Mouse (Mus musculus) thymus, postnatal 0 days (tissue): ENCODE data around the gene Mcm8. TPM values are rescaled to one million over a fixed set of nuclear protein-coding genes. Genes with fewer than 3 reads are reported as not detected.

Source experiments
- DNase-seq: peaks from one replicate; pipeline ENCODE4 v3.0.0-alpha.2; 2015; ENCODE audit warnings: low spot score
- polyA plus RNA-seq: library from polyadenylated mRNA; unstranded; fragments of >200 nt; fragmentation: Nextera tagmentation; extraction: Ambion mirVana; gene quantifications from 2 replicates; pipeline ENCODE4 v1.2.1, GENCODE M21; 2015

Mcm8 gene
- 9.6 and 10.1 TPM in 2 replicates for polyA plus RNA-seq

DNA sequence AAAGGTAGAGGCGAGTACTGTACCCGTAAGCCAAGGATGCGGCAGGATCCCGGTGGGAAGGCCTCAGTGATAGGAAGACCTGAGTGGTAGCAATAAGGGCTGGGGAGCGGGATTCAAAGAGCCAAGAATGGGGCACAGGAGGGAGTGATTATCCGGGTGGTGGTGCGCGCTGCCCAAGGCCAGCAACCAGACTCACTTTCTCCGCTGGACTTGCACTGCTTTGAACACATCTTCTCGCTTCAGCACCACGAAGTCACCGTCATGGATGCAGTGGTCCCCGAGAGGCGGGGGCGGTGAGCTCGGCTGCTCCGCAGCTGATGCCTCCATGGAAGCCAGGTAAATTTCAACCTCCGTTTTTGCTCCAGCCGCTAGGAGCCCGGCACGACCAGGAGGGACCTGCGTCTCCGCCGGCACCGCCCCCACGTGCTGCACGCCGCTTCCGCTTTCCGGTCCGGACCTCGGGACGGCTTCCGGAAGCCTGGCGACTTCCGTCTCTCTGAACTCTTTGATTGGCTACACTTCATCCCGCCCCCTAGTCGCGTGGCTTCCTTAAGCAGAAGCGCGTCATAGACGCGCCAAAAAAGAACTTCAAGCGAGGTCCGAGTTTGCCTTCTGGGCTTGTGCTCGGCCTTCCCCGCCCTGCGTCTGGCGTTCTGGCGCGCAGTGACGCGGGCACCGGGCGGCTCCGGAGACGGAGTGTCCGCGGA is at the start of gene Mcm8, which contains the start of gene Trmt6:
Gene Mcm8, plus strand, starts transcription at position 534 of the 707 bp plus-strand sequence.
Gene Trmt6, minus strand, starts transcription at position 448 of the 707 bp plus-strand sequence.
- DNase-seq, result peak; percentile 96

DNA sequence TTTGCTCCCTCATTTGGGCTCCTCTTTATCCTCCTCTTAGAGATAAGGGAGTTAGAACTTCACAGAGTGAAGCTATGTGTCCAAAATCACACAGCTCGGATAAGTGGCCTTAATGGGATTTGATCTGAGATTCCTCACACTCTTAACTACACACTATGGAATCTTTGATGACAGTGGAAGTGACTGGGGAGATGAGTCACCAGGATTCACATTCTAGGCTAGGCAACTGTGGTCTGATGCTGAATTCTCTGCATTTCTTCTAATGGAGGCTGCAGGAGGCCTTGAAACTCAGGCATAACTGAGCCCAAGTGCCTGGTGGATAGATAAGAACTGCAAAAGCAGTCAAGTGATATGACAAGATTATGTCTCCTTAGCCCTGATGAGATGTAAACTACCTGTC is 45.1 kb upstream of the Mcm8 start:
- DNase-seq, result no peak

DNA sequence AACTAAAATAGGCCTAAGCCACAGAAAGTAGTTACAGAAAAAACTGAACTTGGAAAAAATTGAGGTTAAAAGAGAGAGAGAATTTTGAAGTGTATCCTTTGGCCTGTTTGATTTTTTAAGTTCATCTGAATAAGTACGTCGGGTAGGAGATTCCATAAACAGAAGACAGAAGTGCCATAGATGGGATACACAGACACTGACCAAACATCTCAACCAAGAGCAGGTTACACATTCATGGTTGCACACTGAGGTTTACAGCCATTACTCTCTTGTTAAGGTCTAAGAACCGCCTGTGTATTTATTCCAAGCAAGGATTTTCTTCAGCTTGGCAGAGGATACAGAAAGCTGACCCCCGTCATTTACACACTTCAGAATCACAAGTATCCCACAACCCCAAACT is 35.0 kb upstream of the Mcm8 start, which contains the start of gene Chgb:
Gene Chgb, plus strand, starts transcription at position 301 of the 400 bp plus-strand sequence.
- DNase-seq, result no peak

DNA sequence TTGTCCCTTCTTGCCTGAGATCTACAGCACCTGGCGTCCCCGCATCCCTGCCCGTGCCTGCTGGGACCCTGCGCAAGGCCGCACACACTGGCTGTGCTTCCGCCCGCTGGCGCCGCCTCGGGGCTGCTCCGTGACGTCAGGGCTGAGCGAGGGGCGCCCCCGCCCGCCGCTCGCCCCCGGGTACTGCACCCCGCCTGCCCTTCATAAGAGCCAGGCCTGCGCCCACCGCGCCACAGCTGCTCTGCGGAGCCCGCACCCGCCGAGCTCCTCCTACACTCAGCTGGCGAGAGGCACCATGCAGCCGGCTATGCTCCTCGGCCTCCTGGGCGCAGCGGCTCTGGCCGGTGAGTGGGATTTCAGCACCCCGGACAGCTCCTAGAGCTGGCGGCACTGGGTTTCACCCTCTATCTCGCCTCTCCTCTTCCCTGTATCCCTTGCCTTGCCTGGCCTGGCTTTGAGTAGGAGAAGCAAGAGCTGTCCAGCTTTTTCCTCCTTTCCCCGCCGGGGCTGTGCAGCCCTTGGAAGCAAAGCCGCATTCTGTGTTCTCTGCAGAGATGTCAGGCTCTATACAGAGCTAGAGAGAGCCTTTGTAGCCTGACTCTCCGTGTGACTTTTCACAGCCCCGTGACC is 34.4 kb upstream of the Mcm8 start:
- peak; percentile 81 for DNase-seq

DNA sequence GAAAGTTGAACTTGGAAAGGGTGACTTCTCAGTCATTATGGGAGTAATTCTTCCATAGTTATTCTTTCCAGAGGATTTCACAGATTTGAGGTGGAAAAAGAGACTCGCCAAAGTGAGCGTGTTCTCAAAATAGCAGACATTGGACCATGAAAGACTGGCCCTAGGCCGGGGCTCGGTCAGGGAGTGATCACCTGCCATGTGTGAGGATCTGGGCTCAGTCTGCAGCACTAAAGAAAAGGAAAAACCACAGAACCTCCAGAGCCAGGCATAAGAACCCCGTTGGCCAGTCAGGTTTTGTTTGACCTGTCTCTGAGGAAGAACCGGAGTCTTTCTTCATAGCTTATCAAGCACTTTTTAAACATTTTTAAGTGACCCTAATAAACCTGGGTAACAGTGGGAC is 31.9 kb upstream of the Mcm8 start:
- no peak for DNase-seq

DNA sequence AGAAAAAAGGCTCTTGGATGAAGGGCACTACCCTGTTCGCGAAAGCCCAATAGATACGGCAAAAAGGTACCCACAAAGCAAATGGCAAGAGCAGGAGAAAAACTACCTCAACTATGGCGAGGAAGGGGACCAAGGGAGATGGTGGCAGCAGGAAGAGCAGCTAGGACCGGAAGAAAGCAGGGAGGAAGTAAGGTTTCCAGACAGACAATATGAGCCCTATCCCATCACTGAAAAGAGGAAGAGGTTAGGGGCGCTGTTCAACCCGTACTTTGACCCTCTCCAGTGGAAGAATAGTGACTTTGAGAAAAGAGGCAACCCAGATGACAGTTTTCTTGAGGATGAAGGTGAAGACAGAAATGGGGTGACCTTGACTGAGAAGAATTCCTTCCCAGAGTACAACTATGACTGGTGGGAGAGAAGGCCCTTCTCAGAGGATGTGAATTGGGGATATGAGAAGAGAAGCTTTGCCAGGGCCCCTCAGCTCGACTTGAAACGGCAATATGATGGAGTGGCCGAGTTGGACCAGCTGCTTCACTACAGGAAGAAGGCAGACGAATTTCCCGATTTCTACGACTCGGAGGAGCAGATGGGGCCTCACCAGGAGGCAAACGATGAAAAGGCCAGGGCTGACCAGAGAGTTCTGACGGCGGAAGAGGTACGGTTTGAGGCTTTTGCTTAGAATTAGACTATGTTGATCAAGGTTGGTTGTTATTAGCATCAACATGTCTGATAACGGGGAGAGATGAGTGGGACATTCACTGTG is 22.3 kb upstream of the Mcm8 start:
- DNase-seq, result no peak

DNA sequence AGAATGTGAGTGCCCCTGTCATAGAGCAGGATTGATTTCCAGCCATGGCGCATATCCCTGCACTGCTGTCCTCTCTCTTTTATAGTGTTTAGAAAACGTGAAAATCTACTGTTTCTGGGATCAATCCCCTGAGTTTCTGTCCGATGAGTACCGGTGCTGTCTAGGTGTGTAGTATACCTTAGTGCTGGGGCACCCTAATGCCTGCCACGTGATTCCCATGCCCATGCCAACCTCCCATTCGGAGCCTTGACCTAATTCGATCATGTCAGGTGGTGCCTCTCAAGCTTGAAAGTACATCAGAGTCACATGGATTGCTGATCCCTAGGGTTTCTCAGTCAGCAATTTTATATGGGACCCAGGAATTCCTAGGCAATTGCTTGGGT is 21.7 kb upstream of the Mcm8 start:
- DNase-seq, result no peak

DNA sequence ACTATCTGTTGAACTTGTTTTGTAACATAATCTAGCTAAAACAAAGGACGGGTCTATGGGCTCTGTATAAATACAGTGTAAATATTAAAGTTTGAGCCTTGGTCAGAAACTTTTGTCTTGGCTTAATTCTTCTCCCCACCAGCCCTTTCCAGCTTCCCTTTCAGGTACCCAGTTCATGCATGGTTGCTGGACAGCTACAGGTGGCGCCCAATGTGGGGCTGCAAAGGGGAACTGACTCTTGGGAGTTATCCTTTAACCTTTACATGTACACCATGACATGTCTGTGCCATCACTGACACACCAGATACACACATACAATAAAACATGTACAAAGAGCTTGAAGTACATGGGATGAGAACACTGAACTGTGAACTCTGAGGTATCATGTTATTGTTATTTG is 13.0 kb upstream of the Mcm8 start:
- DNase-seq, result no peak

DNA sequence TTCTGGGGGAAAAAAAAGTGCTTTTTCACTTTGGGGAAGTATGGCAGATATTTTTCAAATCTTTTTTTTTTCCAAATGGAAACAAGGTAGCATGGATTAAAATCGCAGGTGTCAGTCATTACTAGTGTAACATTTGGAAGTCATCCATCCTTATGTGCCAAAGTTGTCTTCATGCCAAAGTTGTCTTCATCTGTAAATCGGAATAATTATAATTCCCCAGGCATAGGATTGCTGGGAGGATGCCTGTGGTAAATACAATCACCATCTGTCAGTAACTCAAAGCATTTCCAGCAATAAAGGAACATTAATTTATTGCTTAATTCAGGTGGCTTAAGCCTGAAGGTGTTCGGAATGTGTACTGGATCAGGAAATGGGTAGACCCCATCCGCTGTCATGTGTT is 25.1 kb downstream of the Mcm8 start:
- no peak for DNase-seq

DNA sequence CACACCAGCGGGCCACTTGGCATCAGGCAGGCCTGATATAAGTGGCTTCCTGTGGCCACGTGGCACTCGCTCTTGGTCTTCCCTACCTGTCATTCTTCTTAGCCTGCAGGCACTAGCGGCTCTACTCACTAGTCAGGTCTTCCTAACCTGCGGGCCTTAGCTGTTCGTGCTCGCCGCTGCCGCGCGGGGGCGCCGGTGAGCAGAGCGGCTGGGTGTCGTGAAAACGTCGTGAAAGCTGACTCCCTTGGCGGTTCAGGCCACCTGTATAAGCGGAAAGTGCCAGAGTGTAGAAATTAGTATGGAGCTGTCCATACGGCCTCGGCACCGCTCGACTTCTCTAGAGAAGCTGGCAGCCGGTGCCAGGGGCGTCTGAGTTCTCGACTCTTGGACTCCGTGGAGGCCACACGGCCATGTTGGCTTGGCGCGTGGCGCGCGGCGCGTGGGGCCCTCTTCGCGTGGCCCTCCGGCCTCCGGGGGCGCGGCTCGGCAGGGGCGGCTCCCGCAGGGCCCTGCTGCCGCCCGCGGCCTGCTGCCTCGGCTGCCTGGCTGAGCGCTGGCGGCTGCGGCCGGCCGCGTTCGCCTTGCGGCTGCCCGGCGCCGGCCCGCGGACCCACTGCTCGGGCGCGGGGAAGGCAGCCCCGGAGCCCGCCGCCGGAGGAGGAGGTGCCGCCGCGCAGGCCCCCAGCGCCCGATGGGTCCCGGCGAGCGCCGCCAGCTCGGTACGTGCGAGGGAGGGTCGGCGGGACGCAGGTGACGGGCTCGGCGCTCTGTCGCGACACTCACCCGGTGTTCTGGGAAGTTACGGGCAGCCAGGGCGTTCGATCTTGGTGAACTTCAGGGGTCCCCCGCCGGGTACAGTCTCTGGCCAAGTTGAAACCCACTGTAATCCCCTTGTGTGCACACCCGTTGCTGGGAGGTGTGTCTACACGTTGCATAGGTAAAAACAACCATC is 30.7 kb downstream of the Mcm8 start, which contains the start of gene Crls1:
Gene Crls1, plus strand, starts transcription at position 260 of the 952 bp plus-strand sequence.
- DNase-seq, result peak; percentile 96

DNA sequence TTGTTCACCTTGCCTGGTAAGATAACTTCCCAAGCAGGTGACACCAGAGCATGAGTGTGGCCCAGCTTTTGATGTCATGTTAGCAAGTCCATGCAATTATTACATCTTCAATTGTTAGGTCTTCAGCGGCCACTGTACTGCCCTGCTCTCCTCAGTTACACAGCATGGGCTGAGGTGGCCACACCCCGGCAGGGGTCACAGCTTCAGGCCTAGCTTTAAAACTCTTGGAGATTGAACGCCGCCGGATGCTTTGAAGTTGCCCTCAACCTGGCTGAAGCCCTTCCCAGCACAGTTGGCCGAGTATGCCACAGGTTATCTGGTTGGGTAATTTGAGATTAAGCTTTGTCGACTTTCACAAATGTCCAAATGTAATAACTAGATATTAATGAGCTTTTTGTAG is 31.6 kb downstream of the Mcm8 start:
- DNase-seq, result no peak

DNA sequence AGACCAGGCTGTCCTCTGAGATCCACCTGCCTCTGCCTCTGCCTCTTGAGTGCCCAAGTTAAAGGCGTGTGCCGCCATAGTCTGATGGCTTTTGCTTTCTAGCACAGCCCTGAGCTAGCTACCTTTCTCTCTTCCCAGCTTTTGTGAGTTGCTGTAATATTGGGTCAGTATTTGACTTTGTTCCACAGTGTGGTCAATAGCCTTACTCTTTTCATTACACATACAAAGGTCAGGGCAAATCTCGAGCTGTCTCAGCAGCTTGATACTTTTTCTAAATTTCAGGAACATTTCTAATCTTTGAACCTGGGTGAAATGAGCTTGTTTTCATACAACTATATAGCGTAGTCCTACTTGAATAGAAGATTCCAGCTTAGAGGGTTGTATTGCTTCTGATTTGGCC is 32.4 kb downstream of the Mcm8 start:
- no peak for DNase-seq

DNA sequence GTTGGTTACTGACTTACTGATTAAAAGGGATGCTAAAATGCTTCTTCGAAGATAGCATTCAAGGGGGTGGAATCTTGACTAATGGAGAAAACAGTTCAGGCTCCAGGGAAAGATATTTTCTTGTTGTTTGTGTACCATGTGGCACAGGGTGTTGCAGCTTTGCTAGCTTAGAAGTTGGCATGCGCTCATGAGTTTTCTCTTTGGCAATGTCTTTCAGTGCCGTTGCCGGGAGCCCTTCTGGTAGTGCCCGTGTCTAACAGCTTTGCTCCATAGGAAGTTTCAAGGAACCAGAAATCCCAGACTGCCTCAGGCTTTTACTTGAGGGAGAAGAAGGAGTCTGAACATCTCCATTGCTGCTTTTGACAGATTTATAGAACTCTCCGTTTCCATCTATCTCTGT is 33.2 kb downstream of the Mcm8 start:
- DNase-seq, result no peak

DNA sequence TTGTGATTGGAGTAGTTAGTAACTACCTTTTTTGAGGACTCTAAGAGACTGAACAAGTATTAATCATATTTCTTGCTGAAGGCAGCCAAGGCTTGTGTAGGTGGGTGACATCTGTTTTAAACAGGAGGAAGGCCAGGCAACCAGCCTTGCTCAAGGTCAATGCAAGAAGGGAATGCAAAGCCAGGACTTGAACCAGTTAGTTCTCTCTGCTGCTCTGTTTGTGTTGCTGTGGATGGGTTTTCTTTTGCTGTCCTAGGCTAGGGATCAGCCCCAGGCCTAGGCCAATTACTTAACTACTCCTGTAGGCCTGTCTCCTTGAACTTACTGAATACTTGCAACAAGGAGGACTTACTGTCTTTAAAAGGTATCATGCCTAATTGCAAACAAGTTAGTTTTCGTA is 37.1 kb downstream of the Mcm8 start:
- no peak for DNase-seq

DNA sequence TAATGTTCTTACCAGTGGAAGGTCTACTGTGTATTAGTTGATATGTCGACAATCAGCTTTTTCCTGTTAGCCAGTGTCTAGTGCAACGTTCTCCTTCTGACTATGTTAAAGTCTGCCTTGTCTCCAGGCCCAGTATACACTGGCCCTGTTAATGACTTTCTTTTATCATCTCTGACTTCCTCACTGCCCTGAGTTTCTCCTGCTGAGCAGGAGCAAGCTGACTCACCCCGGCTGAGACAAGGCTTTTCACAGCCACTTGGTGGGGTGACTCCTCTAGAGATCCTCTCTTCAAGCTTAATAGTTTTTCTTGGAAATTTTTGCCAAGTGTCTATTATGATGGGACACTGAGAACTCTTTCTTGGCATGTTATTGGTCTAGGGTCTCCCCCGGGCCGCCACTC is 40.4 kb downstream of the Mcm8 start:
- DNase-seq, result no peak

DNA sequence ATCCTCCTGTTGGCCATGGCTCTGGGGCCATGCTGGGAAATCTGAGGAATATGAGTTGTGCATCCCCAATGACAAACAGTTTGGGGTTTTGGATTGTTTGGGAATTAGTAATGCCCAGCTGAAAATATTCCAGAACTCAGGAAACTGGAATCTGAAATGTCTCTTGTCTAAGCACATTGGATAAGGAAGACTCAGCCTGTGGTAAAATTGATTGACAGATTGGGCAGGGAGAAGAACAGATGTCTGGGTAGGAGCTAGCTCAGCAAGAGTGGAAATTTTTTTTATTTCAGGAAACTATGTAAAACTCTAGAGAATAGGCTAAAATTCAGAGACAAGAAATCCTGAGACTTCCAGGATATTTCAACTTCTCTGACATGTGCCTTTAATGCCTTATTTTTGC is 44.5 kb downstream of the Mcm8 start:
- DNase-seq, result no peak

DNA sequence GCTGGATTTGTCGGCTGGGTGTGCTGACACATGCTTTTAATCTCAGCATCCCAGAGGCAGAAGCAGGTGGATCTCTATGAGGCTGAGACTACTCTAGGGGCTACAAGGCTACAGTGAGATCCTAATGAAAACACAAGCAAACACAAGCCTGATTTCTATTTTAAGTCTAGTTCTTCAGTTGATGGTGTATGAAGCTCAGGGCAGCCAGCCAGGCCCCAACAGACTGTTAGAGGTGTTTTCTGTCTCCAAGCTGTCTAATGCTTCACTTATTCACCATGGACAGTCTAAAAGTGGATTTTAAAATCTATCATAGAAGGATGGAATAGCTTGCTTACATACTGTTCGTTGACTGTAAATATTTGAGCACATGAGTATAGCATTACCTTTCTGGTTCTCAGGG is 45.5 kb downstream of the Mcm8 start:
- no peak for DNase-seq

DNA sequence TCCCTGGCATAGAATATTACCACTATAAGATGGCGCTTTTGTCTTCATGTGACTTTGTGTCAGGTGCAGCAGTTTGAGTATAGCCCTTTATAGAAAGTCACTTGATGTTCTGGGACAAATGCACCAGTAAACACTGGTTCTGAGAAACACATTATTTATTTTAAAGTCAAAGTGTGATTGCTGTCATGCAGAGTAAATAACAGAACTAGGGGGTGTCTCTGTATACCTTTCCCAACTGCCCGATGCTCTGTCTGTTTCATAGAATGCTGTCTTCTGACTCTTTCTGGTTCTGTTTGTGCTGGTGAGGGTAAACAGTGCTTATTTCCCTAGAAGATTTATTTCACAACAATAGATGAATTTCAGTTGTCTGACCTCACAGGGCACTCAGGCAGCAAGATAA is 47.4 kb downstream of the Mcm8 start:
- DNase-seq, result no peak

DNA sequence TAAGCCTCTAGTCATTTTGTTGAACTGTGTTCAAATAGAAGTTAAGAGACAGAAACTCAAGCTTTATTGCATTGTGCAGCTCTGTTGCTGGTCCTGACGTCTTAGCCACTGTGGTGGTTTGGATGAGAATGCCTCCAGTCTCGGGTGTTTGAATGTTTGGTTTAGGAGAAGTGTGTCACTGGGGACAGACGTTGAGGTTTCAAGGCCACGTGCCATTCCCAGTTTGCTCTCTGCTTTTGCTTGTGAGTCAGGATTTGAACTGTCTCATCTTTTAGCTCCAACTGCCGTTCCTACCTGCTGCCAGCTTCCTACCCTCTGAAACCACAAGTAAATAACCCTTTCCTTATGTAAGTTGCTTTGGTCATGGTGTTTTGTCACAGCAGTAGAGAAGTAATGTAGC is 51.6 kb downstream of the Mcm8 start:
- DNase-seq, result no peak

DNA sequence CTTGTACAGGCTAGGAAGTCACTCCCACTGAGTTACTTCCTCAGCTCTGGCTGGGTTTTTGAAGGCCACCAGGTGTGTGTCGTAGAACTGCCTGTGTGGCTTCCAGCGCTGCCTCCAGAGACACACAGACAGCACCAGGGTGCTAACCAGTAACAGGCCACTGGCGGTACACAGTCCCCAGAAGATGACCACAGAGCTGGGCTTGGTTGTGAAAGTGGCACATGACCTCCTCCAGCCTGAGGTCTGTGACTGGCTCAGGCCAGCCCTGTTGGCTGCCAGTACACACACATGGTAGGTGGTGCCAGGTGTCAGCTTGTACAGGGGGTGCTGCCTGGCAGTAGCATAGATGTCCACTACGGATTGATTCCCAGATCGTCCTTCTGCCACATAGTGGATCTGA is 53.7 kb downstream of the Mcm8 start:
- DNase-seq, result no peak

DNA sequence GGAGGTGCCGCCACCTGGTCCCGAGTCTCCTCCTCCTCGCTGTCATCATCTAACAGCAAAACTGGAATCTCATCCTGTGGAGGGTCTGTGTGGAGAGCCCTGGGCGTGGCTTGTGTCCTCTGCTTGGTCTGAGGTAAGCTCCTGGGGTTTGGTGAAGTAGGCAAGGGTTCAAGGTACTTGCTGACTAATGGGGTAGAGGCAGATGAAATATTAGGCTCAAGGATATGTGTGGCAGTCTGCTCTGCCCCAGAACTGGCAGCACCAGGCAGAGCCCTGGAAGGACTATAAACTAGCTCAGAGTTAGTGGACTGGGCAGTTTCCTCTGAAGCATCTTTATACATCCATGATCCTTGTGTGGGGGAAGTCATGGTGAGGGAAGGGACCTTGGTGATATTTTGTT is 54.3 kb downstream of the Mcm8 start:
- no peak for DNase-seq
